Mouse (Mus musculus) liver, embryonic 14.5 days (tissue): ENCODE measurements around the gene Tmem164. TPM values are rescaled to one million over a fixed set of nuclear protein-coding genes. Genes with fewer than 3 reads are reported as not detected.

ENCODE experiments used
- ATAC-seq: fragments of 200-750 bp; cut with Nextera tagmentation; 2 replicates; pipeline ENCODE4 v1.8.0; 2017; ENCODE audit warnings: moderate number of reproducible peaks, mild to moderate bottlenecking, moderate library complexity; ENCODE audit not compliant: insufficient read depth
- DNase-seq, 3 experiments: peaks; one replicate each; pipeline ENCODE4 v3.0.0-alpha.2; 2012 to 2013; ENCODE audit warnings: low read depth in 3 of 3, low spot score in 3 of 3
- H3K27ac ChIP-seq: fragments of 300-500 bp; sonication (generic); 2 replicates; pipeline ENCODE4 v1.5.1; 2014; ENCODE audit warnings: moderate library complexity, mild to moderate bottlenecking, control low read depth, inconsistent platforms
- H3K27me3 ChIP-seq: fragments of 300-500 bp; sonication (generic); 2 replicates; pipeline ENCODE4 v1.6.1; 2014; ENCODE audit warnings: mild to moderate bottlenecking, low read length, moderate library complexity; ENCODE audit not compliant: control insufficient read depth, insufficient read depth
- H3K36me3 ChIP-seq: fragments of 300-500 bp; sonication (generic); replicated peaks from 2 replicates; pipeline ENCODE4 v1.6.1; 2014; ENCODE audit warnings: low read depth; ENCODE audit not compliant: control insufficient read depth, insufficient read depth
- H3K4me1 ChIP-seq, 2 experiments: fragments of 200-500 bp in 1 of 2; fragments of 300-500 bp in 1 of 2; sonication (generic) in 1 of 2; replicated peaks; 2 replicates each; pipeline ENCODE4 v1.6.1; 2012 to 2014; ENCODE audit warnings: antibody characterized with exemption in 1 of 2, inconsistent platforms in 1 of 2, low read length in 1 of 2; ENCODE audit not compliant: control insufficient read depth in 2 of 2, insufficient read depth in 2 of 2
- H3K4me2 ChIP-seq: fragments of 300-500 bp; sonication (generic); 2 replicates; pipeline ENCODE4 v1.6.1; 2014; ENCODE audit warnings: low read depth, mild to moderate bottlenecking, control low read depth, moderate library complexity
- H3K4me3 ChIP-seq, 2 experiments: fragments of 200-500 bp in 1 of 2; fragments of 300-500 bp in 1 of 2; sonication (generic) in 1 of 2; 2 replicates each; pipeline ENCODE4 v1.5.1; 2012 to 2014; ENCODE audit warnings: low read depth in 2 of 2, low read length in 2 of 2, mild to moderate bottlenecking in 2 of 2, control low read depth in 1 of 2, inconsistent platforms in 1 of 2, moderate library complexity in 1 of 2; ENCODE audit not compliant: insufficient read depth in 1 of 2
- H3K9ac ChIP-seq: fragments of 300-500 bp; sonication (generic); replicated peaks from 2 replicates; pipeline ENCODE4 v1.6.1; 2014; ENCODE audit warnings: mild to moderate bottlenecking, control low read depth, moderate library complexity
- H3K9me3 ChIP-seq: fragments of 300-500 bp; sonication (generic); 2 replicates; pipeline ENCODE4 v1.6.1; 2016; ENCODE audit warnings: low read length, mixed read lengths; ENCODE audit not compliant: control insufficient read depth
- CTCF ChIP-seq: IDR thresholded peaks from 2 replicates; pipeline ENCODE4 v1.5.1; 2016; ENCODE audit warnings: antibody characterized with exemption, low read depth, control low read depth
- EP300 ChIP-seq: IDR thresholded peaks from 2 replicates; pipeline ENCODE4 v1.6.1; 2016; ENCODE audit warnings: antibody characterized with exemption, low read depth
- WGBS: fragments of 180-500 bp; shearing (Covaris S2); extraction: QIAGEN DNeasy Blood & Tissue Kit; methylation state at CpG from one replicate; pipeline ENCODE4 v1.1.7; 2014; ENCODE audit not compliant: insufficient replicate concordance; 5-methylcytosine and 5-hydroxymethylcytosine counted together
- polyA plus RNA-seq, 2 experiments: library from polyadenylated mRNA; depleted of rRNA in 1 of 2; stranded (reverse) in 1 of 2; unstranded in 1 of 2; fragments of >200 nt; fragmentation: Nextera tagmentation in 1 of 2; extraction: Ambion mirVana in 1 of 2; gene quantifications; 2 replicates each; pipeline versions ENCODE4 v1.2.1 to v1.2.3; 2012 to 2014

Tmem164 gene
- polyA plus RNA-seq, 2 experiments, result 12.6 to 14.3 TPM

GRCm38 (mm10) chrX:142697545-142698204 lies 16.5 kb downstream of the Tmem164 start:
- 71% methylated on average over 5 of the region's 5 CpGs for WGBS
- no peaks in the 10 kb centered on the region for H3K27me3 ChIP-seq
- H3K36me3 ChIP-seq, result no peaks in the 10 kb centered on the region
- TF ChIP-seq EP300 (no peak), CTCF (no peak)
- DNase-seq, result no peak
- no peaks in the 10 kb centered on the region for H3K9me3 ChIP-seq
- H3K27ac ChIP-seq, result no peak overlapping the region
- no peak overlapping the region for H3K4me3 ChIP-seq
- no peak for ATAC-seq
- no peaks in the 10 kb centered on the region for H3K4me1 ChIP-seq
- H3K4me2 ChIP-seq, result no peak overlapping the region
- no peak overlapping the region for H3K9ac ChIP-seq

DNA sequence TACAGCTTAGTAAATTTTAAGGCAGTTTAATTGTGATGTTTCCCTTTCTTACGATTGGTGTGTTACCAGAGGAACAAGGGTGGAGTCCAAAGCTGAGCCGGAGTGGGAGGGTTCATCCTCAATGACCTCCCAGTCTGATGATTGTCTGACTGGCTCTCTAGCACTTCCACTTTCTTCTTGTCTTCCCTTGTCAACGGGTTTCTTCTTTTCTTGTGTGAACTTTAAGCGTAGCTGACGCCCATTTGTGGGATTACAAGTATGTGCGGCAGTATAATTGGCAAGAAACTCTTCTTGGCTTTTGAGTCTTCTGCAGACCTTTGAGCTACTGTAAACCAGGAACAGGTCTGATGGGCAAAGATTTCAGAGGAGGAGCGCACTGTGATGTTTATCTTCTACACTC lies 17.0 kb downstream of the Tmem164 start:
- WGBS, result 64% methylated on average over 7 of the region's 7 CpGs

DNA sequence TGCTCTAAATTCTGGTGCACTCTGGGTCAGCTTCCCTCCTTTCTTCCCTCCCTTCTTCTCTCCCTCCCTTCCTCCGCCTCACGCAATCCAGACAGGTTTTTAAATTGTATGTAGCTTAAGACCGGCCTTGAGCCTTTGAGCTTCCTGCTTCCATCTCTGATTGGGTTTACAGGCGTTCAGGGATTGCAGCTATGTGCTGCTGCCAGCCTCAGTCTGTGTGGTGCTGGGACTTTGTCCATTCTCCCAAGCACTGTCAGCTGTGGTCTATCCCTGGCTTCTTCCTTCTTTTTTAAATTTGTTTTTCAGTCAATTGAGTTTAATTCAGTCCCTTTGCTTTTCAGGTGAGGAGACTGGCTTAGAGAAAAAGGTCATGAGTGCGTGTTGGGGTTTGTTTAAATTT lies 20.9 kb downstream of the Tmem164 start:
- no peaks in the 10 kb centered on the region for H3K27me3 ChIP-seq
- ATAC-seq, result no peak
- no peaks in the 10 kb centered on the region for H3K36me3 ChIP-seq

More for the DNA sequence above, 17.0 kb downstream of the Tmem164 start:
- DNase-seq (no peak), ATAC-seq (no peak)
- TF ChIP-seq CTCF, result no peak
- TF ChIP-seq EP300, result no peak
- Histone ChIP-seq H3K4me1 (no peaks in the 10 kb centered on the region), H3K4me3 (no peak overlapping the region), H3K36me3 (no peaks in the 10 kb centered on the region), H3K27ac (no peak overlapping the region), H3K9me3 (no peaks in the 10 kb centered on the region), H3K4me2 (no peak overlapping the region), H3K9ac (no peak overlapping the region), H3K27me3 (no peaks in the 10 kb centered on the region)

DNA sequence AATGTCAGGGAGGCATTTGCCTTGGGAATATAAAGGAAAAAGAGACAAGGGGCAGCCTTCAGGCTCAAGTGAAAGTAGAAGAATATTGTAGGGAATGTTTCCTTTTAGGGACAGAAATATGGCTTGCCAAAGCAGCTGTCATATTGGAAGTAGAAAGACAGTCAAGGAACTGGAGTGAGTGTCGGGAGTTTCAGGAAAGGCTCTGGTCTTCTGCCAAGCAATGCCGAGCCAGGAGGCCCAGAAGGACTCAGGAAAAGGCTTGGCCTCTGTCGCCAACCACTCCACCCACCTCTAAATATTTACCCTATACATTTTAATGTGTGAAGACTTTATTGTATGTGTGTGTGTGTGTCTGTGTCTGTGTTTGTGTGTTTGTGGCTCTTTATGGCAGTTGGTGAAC lies 21.4 kb downstream of the Tmem164 start:
- DNase-seq (no peak), ATAC-seq (no peak)
- Histone ChIP-seq H3K27ac (no peak overlapping the region), H3K9ac (no peak overlapping the region), H3K36me3 (no peaks in the 10 kb centered on the region), H3K9me3 (no peaks in the 10 kb centered on the region), H3K4me3 (no peak overlapping the region), H3K27me3 (no peaks in the 10 kb centered on the region), H3K4me1 (no peaks in the 10 kb centered on the region), H3K4me2 (no peak overlapping the region)
- 50% methylated on average over 3 of the region's 3 CpGs for WGBS
- no peak for TF ChIP-seq EP300
- TF ChIP-seq CTCF, result no peak

More for the DNA sequence above, 20.9 kb downstream of the Tmem164 start:
- TF ChIP-seq EP300 (no peak), CTCF (no peak)
- no peaks in the 10 kb centered on the region for H3K4me1 ChIP-seq
- no peak for DNase-seq
- no peaks in the 10 kb centered on the region for H3K9me3 ChIP-seq
- H3K9ac ChIP-seq, result no peak overlapping the region
- no peak overlapping the region for H3K27ac ChIP-seq
- no peak overlapping the region for H3K4me3 ChIP-seq
- no peak overlapping the region for H3K4me2 ChIP-seq
- 77% methylated on average over 5 of the region's 5 CpGs for WGBS

DNA sequence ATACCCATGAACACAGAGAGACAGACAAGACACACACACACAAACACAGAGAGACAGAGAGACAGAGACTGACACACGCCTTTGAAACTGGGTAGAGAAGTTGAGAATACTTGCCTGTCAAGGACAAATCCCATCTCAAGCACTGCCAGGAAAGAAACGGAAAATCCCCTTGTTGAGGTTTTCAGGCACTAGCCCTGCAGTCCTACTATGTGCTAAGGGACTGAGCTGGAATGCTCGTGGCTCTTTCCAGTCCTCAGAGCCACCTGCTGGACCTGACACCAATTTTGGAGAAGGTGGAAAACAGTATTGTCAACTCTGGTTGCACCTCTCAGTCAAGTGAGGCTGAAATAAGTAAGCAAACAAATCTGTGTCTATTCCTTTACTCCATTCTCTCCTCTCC lies 22.7 kb downstream of the Tmem164 start:
- ATAC-seq, result no peak
- H3K36me3 ChIP-seq, result no peaks in the 10 kb centered on the region
- H3K4me1 ChIP-seq, result no peaks in the 10 kb centered on the region
- no peak for DNase-seq
- no peaks in the 10 kb centered on the region for H3K27me3 ChIP-seq
- WGBS, result 60% methylated on average over 3 of the region's 3 CpGs
- no peak overlapping the region for H3K9ac ChIP-seq
- no peaks in the 10 kb centered on the region for H3K9me3 ChIP-seq
- no peak overlapping the region for H3K4me3 ChIP-seq
- no peak overlapping the region for H3K4me2 ChIP-seq
- TF ChIP-seq EP300 (no peak), CTCF (no peak)
- H3K27ac ChIP-seq, result no peak overlapping the region
